Mouse (Mus musculus): ENCODE measurements at regions not wholly inside any gene's neighbourhood (a gene's known extent, or its start where the extent isn't known, plus 50 kb on each side); places are given as distances from the start of the nearest gene placed in this dataset.

DNA sequence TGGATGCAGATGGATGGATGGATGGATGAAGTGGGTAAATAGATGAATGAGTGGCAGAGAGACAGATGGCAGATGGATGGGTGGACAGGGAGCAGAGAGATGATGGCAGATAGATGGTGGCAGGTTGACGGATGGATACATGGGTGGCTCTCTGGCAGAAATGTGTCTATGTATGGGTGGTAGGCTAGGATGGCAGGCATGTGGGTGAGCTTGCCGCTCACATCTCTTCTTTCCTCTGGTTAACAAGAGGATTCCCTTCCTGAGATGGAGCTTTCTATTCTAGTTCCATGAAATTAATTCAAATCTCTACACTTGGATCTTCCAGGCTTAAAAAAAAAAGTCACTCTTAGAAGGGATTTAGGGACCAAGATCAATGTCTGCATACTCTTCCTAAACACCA is 101.1 kb downstream of the Cyp26b1 start:
- TF ChIP-seq POLR2A (IDR thresholded peaks at IDR 0.05; ENCODE audit: extremely low read depth, insufficient read depth, low read length) (no peak), CTCF (IDR thresholded peaks at IDR 0.05; ENCODE audit: extremely low read depth, insufficient read depth, low read length) (no peak)
